Mouse (Mus musculus): ENCODE measurements at regions not wholly inside any gene's neighbourhood (a gene's known extent, or its start where the extent isn't known, plus 50 kb on each side); places are given as distances from the start of the nearest gene placed in this dataset.
A peak's percentile ranks its signal among the peaks of the same experiment; 100 is the strongest.
"Not testable (repeated sequence)": the region's sequence is repeated elsewhere in the genome, so short reads cannot be mapped to it uniquely, and the experiment has no call there.

DNA sequence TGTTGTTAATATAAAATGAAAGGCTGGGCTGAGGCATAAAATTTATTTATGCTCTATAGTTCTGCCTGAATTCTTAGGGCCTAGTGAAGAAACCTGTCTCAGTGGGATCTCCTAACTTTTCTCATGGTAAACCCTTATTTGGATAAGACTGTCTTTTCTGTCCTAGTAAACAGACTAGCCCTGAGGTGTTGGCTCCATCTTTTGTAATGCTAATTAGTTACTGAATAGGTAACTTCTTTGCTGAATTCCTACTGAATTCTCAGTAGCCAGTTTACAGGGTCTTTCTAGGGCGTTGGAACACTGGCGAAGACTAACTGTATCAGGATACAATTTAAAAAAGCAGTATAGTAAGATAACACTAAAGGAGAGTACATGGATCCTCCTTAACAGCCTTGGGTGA lies 425.0 kb upstream of the Arhgef26 start:
- not testable (repeated sequence) for DNase-seq (ENCODE audit: low read depth, low spot score)

DNA sequence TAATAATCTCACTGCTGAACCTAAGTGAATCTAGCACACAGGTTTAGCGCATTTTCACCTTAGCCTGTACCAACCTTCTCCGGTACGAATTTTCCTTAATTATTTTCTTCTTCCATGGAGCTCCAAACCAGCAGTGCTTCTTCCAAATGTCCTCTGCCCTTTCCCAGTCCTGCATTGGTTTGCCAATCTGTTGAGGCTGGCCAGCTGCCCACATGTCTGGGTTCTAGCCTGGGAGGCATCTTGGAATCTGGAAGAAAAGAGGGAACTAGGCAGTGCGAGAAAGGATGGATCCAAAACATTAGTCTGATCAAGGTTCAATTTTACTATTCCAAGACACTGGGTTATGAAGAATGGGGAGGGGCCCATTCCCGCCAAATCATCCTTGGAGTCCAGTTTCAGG lies 422.0 kb upstream of the Arhgef26 start:
- DNase-seq (ENCODE audit: low read depth, low spot score): peak; percentile 9

Data from brain, adult 2 months (tissue).